Mouse (Mus musculus) midbrain, embryonic 11.5 days (tissue): ENCODE data around the gene Slc3a2. TPM values are rescaled to one million over a fixed set of nuclear protein-coding genes. Genes with fewer than 3 reads are reported as not detected.
"Not testable (repeated sequence)": the region's sequence is repeated elsewhere in the genome, so short reads cannot be mapped to it uniquely, and the experiment has no call there.

Experiments
- ATAC-seq: fragments of 200-750 bp; cut with Nextera tagmentation; 2 replicates; pipeline ENCODE4 v1.8.0; 2017; ENCODE audit warnings: moderate TSS enrichment, moderate library complexity; ENCODE audit not compliant: low FRiP score
- DNase-seq: peaks from one replicate; pipeline ENCODE4 v3.0.0; 2015; ENCODE audit warnings: low spot score; ENCODE audit errors: missing footprints
- H3K27ac ChIP-seq: fragments of 300-500 bp; sonication (generic); 2 replicates; pipeline ENCODE4 v1.5.1; 2014; ENCODE audit warnings: low read depth, low read length
- H3K27me3 ChIP-seq: fragments of 300-500 bp; sonication (generic); 2 replicates; pipeline ENCODE4 v1.6.1; 2014; ENCODE audit warnings: mild to moderate bottlenecking, low read length, moderate library complexity, mixed read lengths; ENCODE audit not compliant: control insufficient read depth, insufficient read depth
- H3K36me3 ChIP-seq: fragments of 300-500 bp; sonication (generic); 2 replicates; pipeline ENCODE4 v1.6.1; 2014; ENCODE audit warnings: mild to moderate bottlenecking, low read length, moderate library complexity, mixed read lengths; ENCODE audit not compliant: control insufficient read depth, insufficient read depth
- H3K4me1 ChIP-seq: fragments of 300-500 bp; sonication (generic); 2 replicates; pipeline ENCODE4 v1.6.1; 2014; ENCODE audit warnings: low read length; ENCODE audit not compliant: control insufficient read depth, insufficient read depth
- H3K4me2 ChIP-seq: fragments of 300-500 bp; sonication (generic); 2 replicates; pipeline ENCODE4 v1.6.1; 2014; ENCODE audit warnings: mild to moderate bottlenecking, moderate library complexity
- H3K4me3 ChIP-seq: fragments of 300-500 bp; sonication (generic); 2 replicates; pipeline ENCODE4 v1.5.1; 2014; ENCODE audit warnings: low read depth, low read length
- H3K9ac ChIP-seq: fragments of 300-500 bp; sonication (generic); 2 replicates; pipeline ENCODE4 v1.6.1; 2014; ENCODE audit warnings: low read length
- H3K9me3 ChIP-seq: fragments of 300-500 bp; sonication (generic); 2 replicates; pipeline ENCODE4 v1.6.1; 2016; ENCODE audit warnings: low read length; ENCODE audit not compliant: control insufficient read depth
- WGBS: fragments of 180-500 bp; shearing (Covaris S2); extraction: QIAGEN DNeasy Blood & Tissue Kit; methylation state at CpG from one replicate; pipeline ENCODE4 v1.1.7; 2014; 5-methylcytosine and 5-hydroxymethylcytosine counted together
- polyA plus RNA-seq: library from polyadenylated mRNA; unstranded; fragments of >200 nt; fragmentation: Nextera tagmentation; extraction: Ambion mirVana; gene quantifications from 2 replicates; pipeline ENCODE4 v1.2.1, GENCODE M21; 2014

The Slc3a2 gene
- polyA plus RNA-seq, 1 experiment from 2014 or later = 139 TPM

DNA sequence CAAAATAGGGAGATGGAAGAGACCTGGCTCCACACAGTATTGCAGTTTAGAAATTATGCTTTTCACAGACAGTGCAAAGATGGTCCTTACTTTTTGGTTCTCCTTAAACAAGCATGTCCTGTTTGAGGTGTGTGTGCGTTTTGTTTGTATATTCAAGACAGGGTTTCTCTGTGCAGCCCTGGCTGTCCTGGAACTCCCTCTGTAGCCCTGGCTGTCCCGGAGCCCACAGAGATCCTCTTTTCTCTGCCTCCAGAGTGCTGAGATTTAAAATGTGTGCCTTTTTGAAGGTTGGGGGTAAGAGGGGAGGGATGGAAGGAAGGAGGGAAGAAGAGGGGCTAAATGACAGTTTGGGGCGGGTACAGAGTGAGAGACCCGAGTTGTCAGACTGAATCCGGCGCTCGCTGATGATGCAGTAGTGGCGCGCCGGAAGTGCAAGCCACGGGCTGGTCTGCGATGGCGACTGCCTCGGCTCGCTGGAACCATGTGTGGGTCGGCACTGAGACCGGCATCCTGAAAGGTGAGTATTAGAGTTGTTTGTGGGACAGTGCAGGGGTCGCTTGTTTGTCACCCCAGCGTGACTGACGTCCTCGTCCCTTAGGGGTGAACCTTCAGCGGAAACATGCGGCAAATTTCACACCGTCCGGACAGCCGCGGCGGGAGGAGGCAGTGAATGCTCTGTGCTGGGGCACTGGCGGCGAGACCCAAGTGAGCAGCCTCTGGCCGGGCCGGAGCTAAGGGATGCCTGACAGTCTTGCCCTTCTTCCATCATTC lies 12.4 kb upstream of the Slc3a2 start, which contains the start of gene Wdr74:
Gene Wdr74, plus strand, starts transcription at position 439 of the 771 bp plus-strand sequence.
- under 1% methylated on average over 32 of the region's 32 CpGs for WGBS
- Histone ChIP-seq H3K36me3 (peaks cover 8% of the 10 kb centered on the region; the same call in 1 of the 2 replicates), H3K4me2 (peak within 1 kb of the TSS; percentile 87), H3K27ac (no peak within 1 kb of the TSS), H3K9ac (peak within 1 kb of the TSS; percentile 73), H3K27me3 (no peaks in the 10 kb centered on the region), H3K4me1 (peaks cover 6% of the 10 kb centered on the region), H3K9me3 (no peaks in the 10 kb centered on the region), H3K4me3 (peak within 1 kb of the TSS; percentile 87)
- DNase-seq (peak; percentile 100), ATAC-seq (peak; percentile 93)

DNA sequence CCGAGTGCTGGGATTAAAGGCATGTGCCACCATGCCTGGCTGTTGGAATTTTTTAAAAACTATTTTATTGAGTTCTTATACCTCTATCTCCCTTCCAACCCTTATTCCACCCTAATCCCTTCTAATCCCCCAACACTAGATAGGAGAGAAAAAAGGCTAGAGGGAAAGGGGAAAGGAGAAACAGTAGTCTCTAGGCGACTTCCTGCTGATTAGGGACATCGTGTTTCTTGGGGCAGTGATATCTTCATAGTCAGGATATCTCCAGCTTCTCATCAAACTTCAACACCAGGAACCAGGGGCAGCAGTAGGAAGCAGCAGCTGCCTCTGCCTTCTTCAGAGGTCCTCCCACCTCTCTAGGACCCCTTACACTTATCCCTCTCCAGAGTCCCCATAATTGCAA lies 11.2 kb upstream of the Slc3a2 start:
- no peak overlapping the region for H3K4me2 ChIP-seq
- H3K9ac ChIP-seq = no peak overlapping the region
- no peaks in the 10 kb centered on the region for H3K27me3 ChIP-seq

GRCm38 (mm10) chr19:8728335-8729099 lies 5.3 kb upstream of the Slc3a2 start:
- 51% methylated on average over 3 of the region's 3 CpGs for WGBS
- H3K4me2 ChIP-seq, H3K9ac ChIP-seq, ATAC-seq, H3K36me3 ChIP-seq, H3K27me3 ChIP-seq, H3K27ac ChIP-seq, H3K9me3 ChIP-seq, H3K4me3 ChIP-seq, H3K4me1 ChIP-seq: not testable (repeated sequence)
- peak; percentile 77 for DNase-seq

More for the DNA sequence above, 11.2 kb upstream of the Slc3a2 start:
- Histone ChIP-seq H3K4me1 (peaks cover 6% of the 10 kb centered on the region), H3K36me3 (peaks cover 6% of the 10 kb centered on the region; the same call in 1 of the 2 replicates), H3K9me3 (no peaks in the 10 kb centered on the region), H3K27ac (no peak overlapping the region), H3K4me3 (no peak overlapping the region)
- WGBS = 73% methylated on average over 3 of the region's 3 CpGs
- ATAC-seq (no peak), DNase-seq (peak; percentile 26)

DNA sequence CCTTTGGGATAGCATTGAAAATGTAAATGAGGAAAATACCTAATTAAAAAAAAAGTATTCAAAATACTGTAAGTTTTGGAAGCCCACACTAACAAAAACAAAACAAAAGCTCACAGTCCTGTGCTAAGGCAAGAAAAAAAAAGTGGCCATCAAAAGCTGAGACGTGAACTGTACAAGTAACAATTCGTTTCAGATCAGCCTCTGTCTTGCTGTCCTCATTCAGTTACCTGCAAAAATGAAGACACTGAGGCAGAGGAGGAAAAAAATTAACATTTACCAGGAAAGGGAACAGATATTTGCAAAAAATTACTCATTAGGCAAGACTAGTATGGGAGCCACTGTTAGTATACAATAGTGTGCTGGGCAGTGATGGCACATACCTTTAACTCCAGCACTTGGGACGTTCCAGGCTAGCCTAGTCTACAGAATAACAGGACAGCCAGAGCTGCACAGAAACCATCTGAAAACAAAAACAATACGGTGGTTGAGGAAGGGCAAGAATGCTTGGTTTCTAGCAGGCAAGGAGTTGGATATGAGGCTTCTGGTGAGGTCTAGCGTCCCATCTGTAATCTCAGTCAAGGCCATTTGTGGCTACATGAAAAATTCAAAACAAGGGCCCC lies 4.4 kb upstream of the Slc3a2 start:
- Histone ChIP-seq H3K4me2 (no peak overlapping the region), H3K27me3 (no peaks in the 10 kb centered on the region), H3K9ac (no peak overlapping the region), H3K27ac (no peak overlapping the region), H3K4me1 (peaks cover 7% of the 10 kb centered on the region; the same call in 1 of the 2 replicates), H3K36me3 (peaks cover 8% of the 10 kb centered on the region), H3K9me3 (no peaks in the 10 kb centered on the region), H3K4me3 (no peak overlapping the region)
- DNase-seq (peak; percentile 88), ATAC-seq (no peak)
- WGBS = 26% methylated on average over 5 of the region's 5 CpGs

DNA sequence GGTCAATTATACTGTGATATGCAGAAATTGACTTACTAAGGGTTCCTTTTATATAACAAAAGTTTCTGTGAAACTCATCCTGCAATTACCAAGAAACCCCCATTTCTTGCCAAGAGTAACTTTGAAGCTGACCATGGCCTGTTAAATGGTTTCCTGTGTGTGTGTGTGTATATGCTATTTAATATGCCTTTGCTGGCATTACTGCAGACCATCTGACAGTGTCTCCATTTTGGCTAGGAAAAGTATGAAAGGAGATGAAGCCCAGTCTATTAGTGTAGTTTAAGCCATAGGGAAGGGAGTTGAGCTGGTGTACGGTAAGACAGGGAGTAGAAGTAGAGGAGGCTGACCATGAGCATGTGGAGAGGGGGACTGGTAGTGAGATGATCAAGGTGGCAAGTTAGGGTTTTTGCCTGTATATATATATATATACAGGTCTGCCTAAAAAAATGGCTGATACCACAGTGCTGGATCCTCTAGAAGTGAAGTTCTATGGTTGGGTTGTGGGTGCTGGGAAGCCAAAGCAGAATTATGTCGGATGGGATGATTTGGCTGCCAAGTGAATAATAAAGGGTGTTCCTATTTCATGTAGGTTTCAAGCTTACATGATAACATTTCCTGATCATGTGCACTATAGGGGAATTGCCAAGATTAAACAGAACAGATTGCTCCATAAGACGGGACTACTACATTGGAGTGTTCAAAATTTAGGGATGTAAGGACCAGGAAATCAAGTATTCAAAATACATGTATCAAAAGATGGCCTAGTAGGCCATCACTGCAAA lies 3.6 kb upstream of the Slc3a2 start:
- ATAC-seq (no peak), DNase-seq (peak; percentile 83)
- no peak overlapping the region for H3K9ac ChIP-seq
- H3K27ac ChIP-seq = no peak overlapping the region
- no peak overlapping the region for H3K4me3 ChIP-seq
- peaks cover 14% of the 10 kb centered on the region for H3K4me1 ChIP-seq
- no peaks in the 10 kb centered on the region for H3K27me3 ChIP-seq
- peaks cover 8% of the 10 kb centered on the region for H3K36me3 ChIP-seq
- H3K4me2 ChIP-seq = no peak overlapping the region
- 32% methylated on average over 3 of the region's 3 CpGs for WGBS
- no peaks in the 10 kb centered on the region for H3K9me3 ChIP-seq

GRCm38 (mm10) chr19:8725081-8725613 lies 2.0 kb upstream of the Slc3a2 start:
- H3K27ac ChIP-seq = no peak overlapping the region
- peak overlapping the region; percentile 67 for H3K4me2 ChIP-seq
- peak overlapping the region; percentile 99; the same call in 1 of the 2 replicates for H3K9ac ChIP-seq
- ATAC-seq = no peak
- no peaks in the 10 kb centered on the region for H3K9me3 ChIP-seq
- peak; percentile 80 for DNase-seq
- H3K4me3 ChIP-seq = peak overlapping the region; percentile 90
- no peaks in the 10 kb centered on the region for H3K27me3 ChIP-seq
- H3K36me3 ChIP-seq = peaks cover 8% of the 10 kb centered on the region
- H3K4me1 ChIP-seq = peaks cover 14% of the 10 kb centered on the region
- WGBS = 55% methylated on average over 4 of the region's 4 CpGs

DNA sequence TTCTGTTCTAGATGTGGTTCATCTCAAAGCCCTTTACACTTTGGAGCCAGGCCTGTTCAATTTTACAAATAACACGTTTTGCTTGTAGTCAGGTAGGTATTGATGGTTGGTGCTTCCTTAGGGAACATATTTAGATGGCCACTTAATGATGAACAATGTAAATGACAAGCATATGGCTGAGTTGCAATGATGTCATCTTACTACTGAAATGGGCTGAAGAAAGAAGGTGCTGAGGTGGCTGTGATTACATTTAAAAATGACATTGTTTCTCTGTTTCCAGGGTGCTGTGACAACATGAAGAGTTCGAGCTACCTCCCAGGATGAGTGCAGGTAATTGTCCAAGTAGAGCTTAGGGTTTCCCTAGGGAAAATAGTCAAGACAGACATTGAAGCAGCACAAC lies 1.2 kb upstream of the Slc3a2 start:
- peak overlapping the region; percentile 99 for H3K9ac ChIP-seq
- H3K4me1 ChIP-seq = peaks cover 14% of the 10 kb centered on the region
- peak overlapping the region; percentile 82 for H3K27ac ChIP-seq
- peak overlapping the region; percentile 67 for H3K4me2 ChIP-seq
- H3K27me3 ChIP-seq = no peaks in the 10 kb centered on the region
- no peak for ATAC-seq
- no peaks in the 10 kb centered on the region for H3K9me3 ChIP-seq
- 5% methylated on average over 2 of the region's 2 CpGs for WGBS
- peaks cover 8% of the 10 kb centered on the region for H3K36me3 ChIP-seq
- DNase-seq = no peak
- peak overlapping the region; percentile 90 for H3K4me3 ChIP-seq

DNA sequence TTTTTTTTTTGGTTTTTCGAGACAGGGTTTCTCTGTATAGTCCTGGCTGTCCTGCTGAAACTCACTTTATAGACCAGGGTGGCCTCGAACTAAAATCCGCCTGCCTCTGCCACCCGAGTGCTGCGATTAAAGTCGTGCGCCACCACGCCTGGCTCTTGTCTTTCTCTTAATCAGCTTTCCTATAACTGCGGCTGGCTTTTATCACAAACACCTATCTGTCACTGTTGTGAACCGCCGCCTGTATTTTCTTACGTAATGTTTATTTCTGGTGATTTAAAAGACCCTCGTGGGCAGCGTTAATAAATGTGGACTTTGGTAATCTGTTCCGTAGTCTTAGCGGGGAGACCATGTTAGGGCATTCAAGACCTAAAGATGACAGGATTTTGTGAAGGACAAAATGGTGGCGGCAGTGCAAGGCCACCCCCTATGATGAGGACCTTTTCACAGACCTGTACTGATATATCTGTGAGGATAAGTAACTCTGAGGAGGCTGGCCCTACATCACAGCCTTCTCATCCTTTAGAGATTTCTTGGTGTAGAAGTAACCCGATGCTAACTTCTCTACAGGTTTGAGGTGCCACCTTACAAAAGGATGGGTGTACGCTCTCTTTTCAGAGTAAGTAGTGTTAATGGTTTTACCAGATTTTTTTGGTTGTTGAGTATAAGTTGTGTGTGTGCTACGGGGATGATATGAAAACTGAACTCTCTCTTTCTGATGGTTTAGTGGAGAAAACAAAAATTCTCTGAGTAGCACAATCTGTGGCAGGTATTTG lies 591 bp upstream of the Slc3a2 start:
- Histone ChIP-seq H3K27ac (peak overlapping the region; percentile 82), H3K4me2 (peak overlapping the region; percentile 67), H3K4me1 (peaks cover 14% of the 10 kb centered on the region), H3K36me3 (peaks cover 8% of the 10 kb centered on the region), H3K9me3 (no peaks in the 10 kb centered on the region), H3K27me3 (no peaks in the 10 kb centered on the region), H3K9ac (peak overlapping the region; percentile 99), H3K4me3 (peak overlapping the region; percentile 90)
- ATAC-seq (no peak), DNase-seq (peak; percentile 91)
- under 1% methylated on average over 20 of the region's 20 CpGs for WGBS
